Mouse (Mus musculus) C2C12 (cell line): Measurements from ENCODE around the gene Ifit1bl1.

Experiments used
- CEBPB ChIP-seq: IDR thresholded peaks from one replicate; pipeline ENCODE4 v1.6.1; 2011; ENCODE audit warnings: low read depth, mild to moderate bottlenecking, control low read depth, moderate library complexity
- CTCF ChIP-seq: IDR thresholded peaks from one replicate; pipeline ENCODE4 v1.5.1; 2011; ENCODE audit not compliant: control insufficient read depth, insufficient read depth, insufficient read length
- MYOG ChIP-seq: IDR thresholded peaks from one replicate; pipeline ENCODE4 v1.6.1; 2011; ENCODE audit not compliant: control insufficient read depth, insufficient read length; ENCODE audit errors: extremely low read depth
- USF1 ChIP-seq: IDR thresholded peaks from one replicate; pipeline ENCODE4 v1.6.1; 2011; ENCODE audit warnings: low read depth, mild to moderate bottlenecking, control low read depth, moderate library complexity

GRCm38 (mm10) chr19:34550534-34551223 lies 51.1 kb downstream of the Ifit1bl1 start, which contains the start of gene Ifit2:
- TF ChIP-seq CTCF (peak; percentile 46), MYOG (no peak), CEBPB (no peak), USF1 (no peak)
